Mouse (Mus musculus): ENCODE measurements around the gene Iffo2. TPM values are rescaled to one million over a fixed set of nuclear protein-coding genes. Genes with fewer than 3 reads are reported as not detected.
A peak's percentile ranks its signal among the peaks of the same experiment; 100 is the strongest.

The Iffo2 gene
- polyA plus RNA-seq, 1 experiment from 2014 or later = 2.3 TPM

DNA sequence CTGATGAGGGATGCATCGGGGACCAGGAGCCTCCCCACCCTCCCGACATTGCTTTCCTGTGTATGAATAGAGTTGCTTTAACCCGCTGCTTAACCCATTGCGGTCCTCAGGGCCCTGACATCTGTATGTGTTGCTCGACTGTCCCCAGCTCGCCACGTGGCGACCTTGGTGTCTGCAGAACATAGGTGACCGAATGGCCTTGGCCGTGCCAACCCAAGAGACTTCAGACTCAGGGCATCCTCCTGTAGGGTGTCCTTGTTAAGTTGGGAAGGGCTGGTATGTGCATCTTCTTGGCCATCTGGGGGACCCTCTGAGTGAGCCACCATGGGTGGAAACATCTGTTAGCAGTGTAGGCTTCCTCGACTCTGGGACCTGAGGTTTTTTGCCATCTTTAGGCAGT lies 74.9 kb downstream of the Iffo2 start:
- no peak overlapping the region for H3K4me3 ChIP-seq (ENCODE audit: low read depth, low read length)
- no peak overlapping the region for H3K4me2 ChIP-seq (ENCODE audit: low read depth, low read length)
- ATAC-seq (replicated peaks; ENCODE audit: insufficient number of reproducible peaks, low FRiP score, low TSS enrichment, low read depth) (no peak), DNase-seq (ENCODE audit: low spot score) (no peak)
- no peak overlapping the region for H3K9ac ChIP-seq (replicated peaks; ENCODE audit: low read length)
- 88% methylated on average over 11 of the region's 11 CpGs for WGBS
- no peaks in the 10 kb centered on the region for H3K36me3 ChIP-seq (replicated peaks; ENCODE audit: control insufficient read depth, insufficient read depth, low read depth, low read length)
- H3K4me1 ChIP-seq (ENCODE audit: control insufficient read depth, insufficient read depth, low read length) = no peaks in the 10 kb centered on the region
- H3K9me3 ChIP-seq (replicated peaks; ENCODE audit: control insufficient read depth, low read length) = no peaks in the 10 kb centered on the region
- H3K27ac ChIP-seq (replicated peaks; ENCODE audit: low read depth, low read length) = no peak overlapping the region
- no peaks in the 10 kb centered on the region for H3K27me3 ChIP-seq (ENCODE audit: control insufficient read depth, insufficient read depth, low read length)

GRCm38 (mm10) chr4:139606732-139607131 lies 76.4 kb downstream of the Iffo2 start:
- H3K27me3 ChIP-seq (ENCODE audit: control insufficient read depth, insufficient read depth, low read length) = no peaks in the 10 kb centered on the region
- no peak overlapping the region for H3K27ac ChIP-seq (replicated peaks; ENCODE audit: low read depth, low read length)
- H3K36me3 ChIP-seq (replicated peaks; ENCODE audit: control insufficient read depth, insufficient read depth, low read depth, low read length) = no peaks in the 10 kb centered on the region
- no peaks in the 10 kb centered on the region for H3K4me1 ChIP-seq (ENCODE audit: control insufficient read depth, insufficient read depth, low read length)
- no peaks in the 10 kb centered on the region for H3K9me3 ChIP-seq (replicated peaks; ENCODE audit: control insufficient read depth, low read length)
- 93% methylated on average over 5 of the region's 5 CpGs for WGBS
- DNase-seq (ENCODE audit: low spot score) (no peak), ATAC-seq (replicated peaks; ENCODE audit: insufficient number of reproducible peaks, low FRiP score, low TSS enrichment, low read depth) (no peak)
- no peak overlapping the region for H3K9ac ChIP-seq (replicated peaks; ENCODE audit: low read length)
- H3K4me3 ChIP-seq (ENCODE audit: low read depth, low read length) = no peak overlapping the region
- no peak overlapping the region for H3K4me2 ChIP-seq (ENCODE audit: low read depth, low read length)

GRCm38 (mm10) chr4:139608975-139609374 lies 78.6 kb downstream of the Iffo2 start:
- Histone ChIP-seq H3K4me3 (ENCODE audit: low read depth, low read length) (no peak overlapping the region), H3K27me3 (ENCODE audit: control insufficient read depth, insufficient read depth, low read length) (no peaks in the 10 kb centered on the region), H3K27ac (replicated peaks; ENCODE audit: low read depth, low read length) (no peak overlapping the region), H3K9ac (replicated peaks; ENCODE audit: low read length) (no peak overlapping the region), H3K36me3 (replicated peaks; ENCODE audit: control insufficient read depth, insufficient read depth, low read depth, low read length) (peaks cover 3% of the 10 kb centered on the region; the same call in 1 of the 2 replicates), H3K4me1 (ENCODE audit: control insufficient read depth, insufficient read depth, low read length) (no peaks in the 10 kb centered on the region), H3K4me2 (ENCODE audit: low read depth, low read length) (no peak overlapping the region), H3K9me3 (replicated peaks; ENCODE audit: control insufficient read depth, low read length) (no peaks in the 10 kb centered on the region)
- WGBS = 74% methylated on average over 4 of the region's 4 CpGs
- DNase-seq (ENCODE audit: low spot score) (no peak), ATAC-seq (replicated peaks; ENCODE audit: insufficient number of reproducible peaks, low FRiP score, low TSS enrichment, low read depth) (no peak)

- Histone ChIP-seq H3K9me3 (replicated peaks; ENCODE audit: control insufficient read depth, low read length) (no peaks in the 10 kb centered on the region), H3K4me3 (ENCODE audit: low read depth, low read length) (no peak overlapping the region), H3K4me2 (ENCODE audit: low read depth, low read length) (no peak overlapping the region), H3K36me3 (replicated peaks; ENCODE audit: control insufficient read depth, insufficient read depth, low read depth, low read length) (peaks cover 3% of the 10 kb centered on the region; the same call in 1 of the 2 replicates), H3K4me1 (ENCODE audit: control insufficient read depth, insufficient read depth, low read length) (no peaks in the 10 kb centered on the region), H3K9ac (replicated peaks; ENCODE audit: low read length) (no peak overlapping the region), H3K27me3 (ENCODE audit: control insufficient read depth, insufficient read depth, low read length) (no peaks in the 10 kb centered on the region), H3K27ac (replicated peaks; ENCODE audit: low read depth, low read length) (no peak overlapping the region)
- WGBS = 52% methylated on average over 6 of the region's 6 CpGs
- DNase-seq (ENCODE audit: low spot score) = no peak
- 0 out of 2 replicates have a peak, but pooled peaks have one; percentile 51 for ATAC-seq (replicated peaks; ENCODE audit: insufficient number of reproducible peaks, low FRiP score, low TSS enrichment, low read depth)
Measured at GRCm38 (mm10) chr4:139610954-139611353, 80.6 kb downstream of the Iffo2 start.

- 4% methylated on average over 10 of the region's 10 CpGs for WGBS
- H3K4me1 ChIP-seq (ENCODE audit: control insufficient read depth, insufficient read depth, low read length) = no peaks in the 10 kb centered on the region
- DNase-seq (ENCODE audit: low spot score) (peak; percentile 86), ATAC-seq (replicated peaks; ENCODE audit: insufficient number of reproducible peaks, low FRiP score, low TSS enrichment, low read depth) (peak; percentile 53; the same call in 1 of the 2 replicates)
- no peak overlapping the region for H3K9ac ChIP-seq (replicated peaks; ENCODE audit: low read length)
- H3K9me3 ChIP-seq (replicated peaks; ENCODE audit: control insufficient read depth, low read length) = no peaks in the 10 kb centered on the region
- no peak overlapping the region for H3K4me3 ChIP-seq (ENCODE audit: low read depth, low read length)
- no peak overlapping the region for H3K27ac ChIP-seq (replicated peaks; ENCODE audit: low read depth, low read length)
- peaks cover 3% of the 10 kb centered on the region; the same call in 1 of the 2 replicates for H3K36me3 ChIP-seq (replicated peaks; ENCODE audit: control insufficient read depth, insufficient read depth, low read depth, low read length)
- peak overlapping the region; percentile 14; the same call in 1 of the 2 replicates for H3K4me2 ChIP-seq (ENCODE audit: low read depth, low read length)
- H3K27me3 ChIP-seq (ENCODE audit: control insufficient read depth, insufficient read depth, low read length) = no peaks in the 10 kb centered on the region
Measured at GRCm38 (mm10) chr4:139611542-139611953, 81.2 kb downstream of the Iffo2 start.

DNA sequence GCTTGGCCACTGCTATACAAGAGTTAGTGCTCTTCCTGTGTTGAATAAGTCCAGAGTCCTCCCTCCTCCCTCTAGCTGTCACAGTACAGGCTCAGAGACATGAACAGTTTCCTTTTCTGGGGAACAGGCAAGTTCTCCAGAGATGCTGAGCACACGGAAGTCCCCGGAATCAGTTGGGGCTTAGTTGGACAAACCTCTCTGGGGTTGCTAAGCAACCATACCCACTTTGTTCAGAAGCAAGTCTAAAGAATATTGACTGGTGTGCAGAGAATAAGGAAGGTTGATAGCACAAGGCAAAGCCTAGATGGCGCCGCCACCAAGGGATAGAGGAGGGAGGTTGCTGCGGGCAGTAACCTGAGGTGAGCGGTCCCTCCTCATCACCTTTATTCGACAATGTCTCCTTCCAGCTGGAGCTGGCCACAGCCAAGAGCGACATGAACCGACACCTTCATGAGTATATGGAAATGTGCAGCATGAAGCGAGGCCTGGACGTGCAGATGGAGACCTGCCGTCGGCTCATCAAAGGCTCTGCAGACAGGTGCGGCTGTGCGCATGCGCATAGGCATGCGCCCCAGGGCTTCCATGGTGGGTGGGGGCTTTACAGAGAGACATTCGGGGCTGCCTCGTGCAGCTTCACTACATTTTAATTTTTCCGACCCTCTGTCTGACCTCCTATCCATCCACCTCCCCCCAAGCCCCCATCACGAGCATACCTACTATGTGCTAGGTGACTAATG lies 84.3 kb downstream of the Iffo2 start:
- DNase-seq (ENCODE audit: low spot score) = no peak
- no peak for ATAC-seq (replicated peaks; ENCODE audit: insufficient number of reproducible peaks, low FRiP score, low TSS enrichment, low read depth)
- H3K4me2 ChIP-seq (ENCODE audit: low read depth, low read length) = no peak overlapping the region
- H3K4me1 ChIP-seq (ENCODE audit: control insufficient read depth, insufficient read depth, low read length) = no peaks in the 10 kb centered on the region
- no peak overlapping the region for H3K9ac ChIP-seq (replicated peaks; ENCODE audit: low read length)
- no peak overlapping the region for H3K4me3 ChIP-seq (ENCODE audit: low read depth, low read length)
- WGBS = 94% methylated on average over 21 of the region's 21 CpGs
- H3K27me3 ChIP-seq (ENCODE audit: control insufficient read depth, insufficient read depth, low read length) = no peaks in the 10 kb centered on the region
- H3K27ac ChIP-seq (replicated peaks; ENCODE audit: low read depth, low read length) = no peak overlapping the region
- H3K36me3 ChIP-seq (replicated peaks; ENCODE audit: control insufficient read depth, insufficient read depth, low read depth, low read length) = peaks cover 3% of the 10 kb centered on the region; the same call in 1 of the 2 replicates
- no peaks in the 10 kb centered on the region for H3K9me3 ChIP-seq (replicated peaks; ENCODE audit: control insufficient read depth, low read length)

DNA sequence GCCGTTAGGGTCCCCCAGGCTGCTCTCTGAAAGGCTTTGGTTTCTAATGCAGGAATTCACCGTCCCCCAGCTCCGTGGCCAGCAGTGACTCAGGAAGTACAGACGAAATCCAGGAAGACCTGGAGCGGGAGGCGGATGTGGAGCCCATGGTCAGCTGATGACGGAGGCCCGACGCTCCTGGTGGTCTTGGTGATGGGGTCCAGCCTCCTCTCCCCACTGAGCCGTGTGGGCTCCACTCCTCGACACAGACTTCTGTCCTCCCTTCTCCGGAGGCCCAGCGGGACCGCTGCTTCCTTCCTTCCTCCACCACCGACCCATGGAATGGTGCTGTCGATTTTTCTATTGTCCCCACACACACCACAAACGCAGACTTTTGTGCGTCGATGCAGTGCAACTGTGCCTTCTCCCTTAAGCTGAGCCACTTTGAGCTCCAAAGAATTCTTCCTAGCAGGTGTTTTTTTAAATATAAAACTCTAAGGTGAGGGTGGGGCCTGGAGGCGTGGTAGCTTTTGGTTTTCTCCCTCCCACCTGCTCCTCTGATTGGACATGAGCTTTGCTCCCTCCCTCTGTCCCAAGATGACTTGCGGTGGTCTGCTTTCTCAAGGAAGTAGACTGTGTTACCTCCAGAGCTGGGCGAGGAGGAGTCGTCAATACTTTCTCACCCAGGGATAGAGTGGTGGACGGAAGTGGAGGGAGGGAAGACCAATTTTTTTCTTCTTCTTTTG lies 86.1 kb downstream of the Iffo2 start:
- peak overlapping the region; percentile 32 for H3K4me2 ChIP-seq (ENCODE audit: low read depth, low read length)
- H3K4me3 ChIP-seq (ENCODE audit: low read depth, low read length) = peak overlapping the region; percentile 16
- no peaks in the 10 kb centered on the region for H3K27me3 ChIP-seq (ENCODE audit: control insufficient read depth, insufficient read depth, low read length)
- WGBS = 13% methylated on average over 24 of the region's 24 CpGs
- ATAC-seq (replicated peaks; ENCODE audit: insufficient number of reproducible peaks, low FRiP score, low TSS enrichment, low read depth) (no peak), DNase-seq (ENCODE audit: low spot score) (peak; percentile 68)
- H3K36me3 ChIP-seq (replicated peaks; ENCODE audit: control insufficient read depth, insufficient read depth, low read depth, low read length) = peaks cover 3% of the 10 kb centered on the region; the same call in 1 of the 2 replicates
- H3K27ac ChIP-seq (replicated peaks; ENCODE audit: low read depth, low read length) = no peak overlapping the region
- H3K4me1 ChIP-seq (ENCODE audit: control insufficient read depth, insufficient read depth, low read length) = no peaks in the 10 kb centered on the region
- peak overlapping the region; percentile 50 for H3K9ac ChIP-seq (replicated peaks; ENCODE audit: low read length)
- no peaks in the 10 kb centered on the region for H3K9me3 ChIP-seq (replicated peaks; ENCODE audit: control insufficient read depth, low read length)

GRCm38 (mm10) chr4:139617001-139617364 lies 86.6 kb downstream of the Iffo2 start:
- no peaks in the 10 kb centered on the region for H3K9me3 ChIP-seq (replicated peaks; ENCODE audit: control insufficient read depth, low read length)
- no peak overlapping the region for H3K27ac ChIP-seq (replicated peaks; ENCODE audit: low read depth, low read length)
- H3K4me1 ChIP-seq (ENCODE audit: control insufficient read depth, insufficient read depth, low read length) = no peaks in the 10 kb centered on the region
- H3K4me2 ChIP-seq (ENCODE audit: low read depth, low read length) = peak overlapping the region; percentile 19
- H3K4me3 ChIP-seq (ENCODE audit: low read depth, low read length) = no peak overlapping the region; the same call in 1 of the 2 replicates
- no peak for ATAC-seq (replicated peaks; ENCODE audit: insufficient number of reproducible peaks, low FRiP score, low TSS enrichment, low read depth)
- DNase-seq (ENCODE audit: low spot score) = no peak
- WGBS = 67% methylated on average over 3 of the region's 3 CpGs
- H3K27me3 ChIP-seq (ENCODE audit: control insufficient read depth, insufficient read depth, low read length) = no peaks in the 10 kb centered on the region
- H3K36me3 ChIP-seq (replicated peaks; ENCODE audit: control insufficient read depth, insufficient read depth, low read depth, low read length) = peaks cover 3% of the 10 kb centered on the region; the same call in 1 of the 2 replicates
- no peak overlapping the region for H3K9ac ChIP-seq (replicated peaks; ENCODE audit: low read length)
